Mouse (Mus musculus): Measurements from ENCODE around the gene Gm2000. TPM values are rescaled to one million over a fixed set of nuclear protein-coding genes. Genes with fewer than 3 reads are reported as not detected.
"Not testable (repeated sequence)": the region's sequence is repeated elsewhere in the genome, so short reads cannot be mapped to it uniquely, and the experiment has no call there.

Gene Gm2000
- polyA plus RNA-seq, 1 experiment from 2014 or later: 616 TPM

DNA sequence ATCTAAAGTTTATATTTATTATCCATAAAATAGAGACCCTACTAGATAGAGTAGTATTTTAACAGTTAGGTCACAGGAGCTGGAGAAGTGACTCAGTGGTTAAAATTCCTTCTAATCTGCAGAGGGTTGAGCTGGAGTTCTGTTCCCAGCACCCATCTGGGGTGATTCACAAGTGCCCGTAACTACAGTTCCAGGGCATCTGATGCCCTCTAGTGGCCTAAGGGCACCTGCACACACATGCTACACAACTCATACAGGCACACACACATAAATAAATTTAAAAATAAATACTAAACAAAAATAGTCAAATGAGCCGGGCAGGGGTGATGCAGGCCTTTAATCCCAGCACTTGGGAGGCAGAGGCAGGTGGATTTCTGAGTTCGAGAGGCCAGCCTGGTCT lies 15.4 kb downstream of the Gm2000 start:
- Histone ChIP-seq H3K27ac (replicated peaks in 1 of 2; ENCODE audit: control insufficient read depth in 1 of 2, insufficient read depth in 1 of 2, low read depth in 2 of 2, low read length in 2 of 2) (no peak overlapping the region), H3K36me3 (ENCODE audit: control insufficient read depth, insufficient read depth, low read length) (no peaks in the 10 kb centered on the region), H3K4me2 (ENCODE audit: low read length) (no peak overlapping the region), H3K9ac (ENCODE audit: low read length) (no peak overlapping the region), H3K4me3 (ENCODE audit: control insufficient read depth in 1 of 2, insufficient read depth in 1 of 2, low read depth in 1 of 2, low read length in 2 of 2) (no peak overlapping the region), H3K4me1 (ENCODE audit: control insufficient read depth in 2 of 2, insufficient read depth in 2 of 2, low read length in 2 of 2) (no peaks in the 10 kb centered on the region), H3K27me3 (ENCODE audit: control insufficient read depth, insufficient read depth, low read length) (no peaks in the 10 kb centered on the region), H3K9me3 (ENCODE audit: control insufficient read depth, low read length) (no peaks in the 10 kb centered on the region)
- ATAC-seq (ENCODE audit: insufficient number of reproducible peaks, insufficient read depth, low FRiP score, low read depth): no peak
- 90% methylated on average over 3 of the region's 3 CpGs for WGBS

DNA sequence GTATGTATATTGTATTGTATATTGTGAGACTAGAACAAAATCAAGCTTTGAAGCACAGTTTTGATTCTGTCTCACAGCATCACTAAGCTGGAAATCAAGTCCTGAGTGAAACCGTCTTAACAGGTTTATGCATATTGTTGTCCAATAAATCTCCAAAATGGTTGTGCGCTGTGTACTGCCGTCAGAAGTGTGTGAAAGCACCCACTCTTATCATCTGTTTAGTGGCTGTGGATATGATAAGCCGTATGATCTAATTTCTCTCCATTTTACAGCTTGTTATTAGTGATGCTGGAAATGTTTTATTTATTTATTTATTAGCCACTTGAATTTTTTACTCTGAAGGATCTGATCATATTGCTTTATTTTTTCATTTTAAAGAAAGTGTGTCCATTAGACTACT lies 20.4 kb downstream of the Gm2000 start:
- 75% methylated on average over 4 of the region's 4 CpGs for WGBS
- no peak for ATAC-seq (ENCODE audit: insufficient number of reproducible peaks, insufficient read depth, low FRiP score, low read depth)
- Histone ChIP-seq H3K4me2 (ENCODE audit: low read length) (no peak overlapping the region), H3K27ac (replicated peaks in 1 of 2; ENCODE audit: control insufficient read depth in 1 of 2, insufficient read depth in 1 of 2, low read depth in 2 of 2, low read length in 2 of 2) (no peak overlapping the region), H3K9me3 (ENCODE audit: control insufficient read depth, low read length) (no peaks in the 10 kb centered on the region), H3K27me3 (ENCODE audit: control insufficient read depth, insufficient read depth, low read length) (no peaks in the 10 kb centered on the region), H3K9ac (ENCODE audit: low read length) (no peak overlapping the region), H3K4me3 (ENCODE audit: control insufficient read depth in 1 of 2, insufficient read depth in 1 of 2, low read depth in 1 of 2, low read length in 2 of 2) (no peak overlapping the region), H3K36me3 (ENCODE audit: control insufficient read depth, insufficient read depth, low read length) (no peaks in the 10 kb centered on the region), H3K4me1 (ENCODE audit: control insufficient read depth in 2 of 2, insufficient read depth in 2 of 2, low read length in 2 of 2) (no peaks in the 10 kb centered on the region)

DNA sequence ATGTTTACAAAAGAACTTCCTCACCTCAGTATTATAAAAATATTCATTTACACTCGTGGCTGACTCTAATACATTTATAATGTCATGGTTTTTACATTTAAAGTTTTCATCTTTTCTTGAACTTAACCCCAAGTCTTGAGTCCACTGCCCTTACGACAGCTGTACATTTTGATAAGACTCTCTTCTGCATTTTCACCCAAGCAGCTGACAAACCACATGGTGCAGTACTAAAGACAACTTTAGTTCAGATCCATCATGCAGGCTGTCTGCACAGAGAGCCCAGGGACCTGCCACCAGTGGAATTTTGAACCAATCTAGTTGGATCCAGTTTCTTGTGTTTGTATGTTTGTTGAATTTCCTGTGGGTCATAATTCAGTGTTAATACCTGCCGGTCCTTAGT lies 21.0 kb downstream of the Gm2000 start:
- ATAC-seq (ENCODE audit: insufficient number of reproducible peaks, insufficient read depth, low FRiP score, low read depth): no peak
- Histone ChIP-seq H3K27me3 (ENCODE audit: control insufficient read depth, insufficient read depth, low read length) (no peaks in the 10 kb centered on the region), H3K36me3 (ENCODE audit: control insufficient read depth, insufficient read depth, low read length) (no peaks in the 10 kb centered on the region), H3K4me2 (ENCODE audit: low read length) (no peak overlapping the region), H3K27ac (replicated peaks in 1 of 2; ENCODE audit: control insufficient read depth in 1 of 2, insufficient read depth in 1 of 2, low read depth in 2 of 2, low read length in 2 of 2) (no peak overlapping the region), H3K9ac (ENCODE audit: low read length) (no peak overlapping the region), H3K4me3 (ENCODE audit: control insufficient read depth in 1 of 2, insufficient read depth in 1 of 2, low read depth in 1 of 2, low read length in 2 of 2) (no peak overlapping the region), H3K4me1 (ENCODE audit: control insufficient read depth in 2 of 2, insufficient read depth in 2 of 2, low read length in 2 of 2) (no peaks in the 10 kb centered on the region), H3K9me3 (ENCODE audit: control insufficient read depth, low read length) (no peaks in the 10 kb centered on the region)
- WGBS: 63% methylated on average over 3 of the region's 3 CpGs

DNA sequence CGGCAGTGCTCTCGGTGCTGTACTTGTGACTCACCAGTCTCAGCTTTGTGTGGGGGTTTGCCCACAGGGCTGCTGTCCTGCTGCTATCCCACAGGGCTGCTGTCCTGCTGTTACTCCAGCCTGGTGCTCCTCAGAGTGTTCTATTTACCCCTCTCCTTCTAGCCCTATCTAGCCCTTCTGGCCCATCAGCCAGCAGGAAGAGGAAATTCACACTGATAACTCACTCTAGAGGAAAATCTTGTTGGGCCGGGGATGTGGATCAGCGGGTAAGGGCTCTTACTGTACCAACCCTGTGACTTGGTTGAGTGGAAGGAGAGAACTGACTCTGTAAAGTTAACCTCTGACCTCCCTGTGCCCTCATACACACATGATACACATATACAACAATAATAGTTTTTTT lies 27.3 kb downstream of the Gm2000 start:
- no peaks in the 10 kb centered on the region for H3K9me3 ChIP-seq (ENCODE audit: control insufficient read depth, low read length)
- no peaks in the 10 kb centered on the region for H3K27me3 ChIP-seq (ENCODE audit: control insufficient read depth, insufficient read depth, low read length)
- no peaks in the 10 kb centered on the region for H3K36me3 ChIP-seq (ENCODE audit: control insufficient read depth, insufficient read depth, low read length)
- H3K27ac ChIP-seq (replicated peaks in 1 of 2; ENCODE audit: control insufficient read depth in 1 of 2, insufficient read depth in 1 of 2, low read depth in 2 of 2, low read length in 2 of 2): no peak overlapping the region
- 41% methylated on average over 4 of the region's 4 CpGs for WGBS
- ATAC-seq (ENCODE audit: insufficient number of reproducible peaks, insufficient read depth, low FRiP score, low read depth): no peak
- H3K4me2 ChIP-seq (ENCODE audit: low read length): no peak overlapping the region
- H3K9ac ChIP-seq (ENCODE audit: low read length): no peak overlapping the region
- no peak overlapping the region for H3K4me3 ChIP-seq (ENCODE audit: control insufficient read depth in 1 of 2, insufficient read depth in 1 of 2, low read depth in 1 of 2, low read length in 2 of 2)
- H3K4me1 ChIP-seq (ENCODE audit: control insufficient read depth in 2 of 2, insufficient read depth in 2 of 2, low read length in 2 of 2): no peaks in the 10 kb centered on the region

DNA sequence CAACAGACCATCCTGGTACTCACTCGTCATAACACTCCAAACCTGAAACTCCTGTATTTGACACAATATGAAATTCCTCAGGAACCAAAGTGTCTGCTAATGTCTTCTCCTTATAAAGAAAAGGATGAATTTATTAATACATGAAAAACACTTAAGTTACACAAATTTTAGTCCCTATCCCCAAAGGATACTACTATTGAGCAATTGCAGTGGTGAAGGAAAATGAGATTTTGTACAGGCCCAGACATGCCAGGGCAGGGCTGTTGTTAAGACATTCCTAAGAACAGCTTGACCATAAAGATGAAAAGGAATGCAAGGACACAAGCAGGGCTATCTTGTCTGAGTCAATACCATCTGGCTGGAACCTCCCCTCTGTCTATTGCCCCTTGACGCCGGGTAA lies 34.3 kb downstream of the Gm2000 start:
- not testable (repeated sequence) for H3K36me3 ChIP-seq (ENCODE audit: control insufficient read depth, insufficient read depth, low read length); H3K4me2 ChIP-seq (ENCODE audit: low read length); H3K9ac ChIP-seq (ENCODE audit: low read length); H3K27me3 ChIP-seq (ENCODE audit: control insufficient read depth, insufficient read depth, low read length); H3K4me3 ChIP-seq (ENCODE audit: control insufficient read depth in 1 of 2, insufficient read depth in 1 of 2, low read depth in 1 of 2, low read length in 2 of 2); H3K9me3 ChIP-seq (ENCODE audit: control insufficient read depth, low read length); ATAC-seq (ENCODE audit: insufficient number of reproducible peaks, insufficient read depth, low FRiP score, low read depth); H3K27ac ChIP-seq (replicated peaks in 1 of 2; ENCODE audit: control insufficient read depth in 1 of 2, insufficient read depth in 1 of 2, low read depth in 2 of 2, low read length in 2 of 2); H3K4me1 ChIP-seq (ENCODE audit: control insufficient read depth in 2 of 2, insufficient read depth in 2 of 2, low read length in 2 of 2)
- 58% methylated on average over 3 of the region's 3 CpGs for WGBS

DNA sequence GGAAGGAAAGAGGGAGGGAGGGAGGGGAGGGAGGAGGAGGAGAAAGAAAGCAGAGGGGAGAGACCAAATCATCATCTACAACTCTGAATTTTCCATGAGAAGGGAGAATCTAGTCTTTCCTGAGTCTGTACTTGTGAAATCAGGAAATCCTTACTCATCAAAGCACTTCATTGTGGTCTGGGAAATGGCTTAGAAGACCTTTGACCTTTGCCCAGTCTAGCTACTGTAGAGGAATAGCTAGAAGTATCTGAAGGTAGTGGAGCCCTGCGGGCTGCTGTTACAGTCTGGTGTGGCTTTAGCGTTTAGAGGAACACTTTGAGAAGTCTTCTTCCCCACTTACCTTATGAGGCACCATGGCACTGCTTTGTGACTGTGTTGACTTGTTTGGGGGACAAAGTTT lies 36.7 kb downstream of the Gm2000 start:
- Histone ChIP-seq H3K27ac (replicated peaks in 1 of 2; ENCODE audit: control insufficient read depth in 1 of 2, insufficient read depth in 1 of 2, low read depth in 2 of 2, low read length in 2 of 2) (no peak overlapping the region), H3K36me3 (ENCODE audit: control insufficient read depth, insufficient read depth, low read length) (no peaks in the 10 kb centered on the region), H3K4me3 (ENCODE audit: control insufficient read depth in 1 of 2, insufficient read depth in 1 of 2, low read depth in 1 of 2, low read length in 2 of 2) (no peak overlapping the region), H3K27me3 (ENCODE audit: control insufficient read depth, insufficient read depth, low read length) (no peaks in the 10 kb centered on the region), H3K4me1 (ENCODE audit: control insufficient read depth in 2 of 2, insufficient read depth in 2 of 2, low read length in 2 of 2) (no peaks in the 10 kb centered on the region), H3K9me3 (ENCODE audit: control insufficient read depth, low read length) (peaks cover 4% of the 10 kb centered on the region; the same call in 1 of the 2 replicates), H3K9ac (ENCODE audit: low read length) (no peak overlapping the region), H3K4me2 (ENCODE audit: low read length) (no peak overlapping the region)
- WGBS: 44% methylated on average over 2 of the region's 2 CpGs
- no peak for ATAC-seq (ENCODE audit: insufficient number of reproducible peaks, insufficient read depth, low FRiP score, low read depth)

DNA sequence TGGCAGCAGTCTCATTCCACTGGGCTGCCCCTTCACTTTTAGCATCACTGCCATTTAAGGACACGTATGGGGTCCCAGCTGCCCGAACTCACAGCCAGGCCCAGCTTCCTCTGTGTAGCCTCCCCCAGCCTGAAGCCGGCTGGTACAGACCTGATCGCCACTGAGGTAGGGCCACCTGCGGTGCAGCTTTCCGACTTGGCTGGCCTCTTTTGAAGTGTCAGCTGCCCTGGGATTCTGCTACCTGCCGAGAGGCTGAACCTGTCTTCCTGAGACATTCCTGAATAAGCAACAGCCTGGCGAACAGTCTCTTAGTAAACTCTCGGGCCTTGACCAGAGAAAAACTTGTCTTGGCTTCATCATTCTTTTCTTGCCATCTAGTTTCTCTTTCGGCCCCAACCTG lies 37.4 kb downstream of the Gm2000 start:
- no peak for ATAC-seq (ENCODE audit: insufficient number of reproducible peaks, insufficient read depth, low FRiP score, low read depth)
- no peak overlapping the region for H3K9ac ChIP-seq (ENCODE audit: low read length)
- no peak overlapping the region for H3K4me2 ChIP-seq (ENCODE audit: low read length)
- peaks cover 4% of the 10 kb centered on the region; the same call in 1 of the 2 replicates for H3K9me3 ChIP-seq (ENCODE audit: control insufficient read depth, low read length)
- H3K36me3 ChIP-seq (ENCODE audit: control insufficient read depth, insufficient read depth, low read length): no peaks in the 10 kb centered on the region
- H3K27me3 ChIP-seq (ENCODE audit: control insufficient read depth, insufficient read depth, low read length): no peaks in the 10 kb centered on the region
- no peak overlapping the region for H3K4me3 ChIP-seq (ENCODE audit: control insufficient read depth in 1 of 2, insufficient read depth in 1 of 2, low read depth in 1 of 2, low read length in 2 of 2)
- H3K27ac ChIP-seq (replicated peaks in 1 of 2; ENCODE audit: control insufficient read depth in 1 of 2, insufficient read depth in 1 of 2, low read depth in 2 of 2, low read length in 2 of 2): no peak overlapping the region
- 48% methylated on average over 10 of the region's 10 CpGs for WGBS
- no peaks in the 10 kb centered on the region for H3K4me1 ChIP-seq (ENCODE audit: control insufficient read depth in 2 of 2, insufficient read depth in 2 of 2, low read length in 2 of 2)

DNA sequence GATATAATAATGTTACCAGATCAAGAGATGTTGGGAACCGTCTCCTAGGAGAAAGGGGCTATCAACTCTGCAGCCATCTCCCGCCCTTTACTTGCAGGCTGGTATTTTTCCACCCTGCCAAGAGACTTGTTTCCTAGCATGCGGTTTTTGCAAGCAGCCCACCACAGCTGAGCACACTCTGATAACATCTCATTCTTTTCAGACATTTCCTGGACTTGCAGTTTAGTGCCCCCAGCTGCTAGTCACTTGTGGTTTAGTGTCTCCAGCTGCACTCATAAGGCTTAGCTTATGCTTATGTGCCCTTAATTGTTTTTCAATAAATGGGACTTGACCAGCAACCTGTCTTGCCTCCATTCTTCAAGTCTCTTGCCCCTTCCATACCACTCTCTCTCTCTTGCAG lies 42.2 kb downstream of the Gm2000 start:
- no peak for ATAC-seq (ENCODE audit: insufficient number of reproducible peaks, insufficient read depth, low FRiP score, low read depth)
- H3K36me3 ChIP-seq (ENCODE audit: control insufficient read depth, insufficient read depth, low read length): no peaks in the 10 kb centered on the region
- no peaks in the 10 kb centered on the region for H3K4me1 ChIP-seq (ENCODE audit: control insufficient read depth in 2 of 2, insufficient read depth in 2 of 2, low read length in 2 of 2)
- no peak overlapping the region for H3K27ac ChIP-seq (replicated peaks in 1 of 2; ENCODE audit: control insufficient read depth in 1 of 2, insufficient read depth in 1 of 2, low read depth in 2 of 2, low read length in 2 of 2)
- H3K27me3 ChIP-seq (ENCODE audit: control insufficient read depth, insufficient read depth, low read length): no peaks in the 10 kb centered on the region
- H3K4me3 ChIP-seq (ENCODE audit: control insufficient read depth in 1 of 2, insufficient read depth in 1 of 2, low read depth in 1 of 2, low read length in 2 of 2): no peak overlapping the region
- WGBS: 54% methylated on average over 3 of the region's 3 CpGs
- H3K4me2 ChIP-seq (ENCODE audit: low read length): no peak overlapping the region
- no peak overlapping the region for H3K9ac ChIP-seq (ENCODE audit: low read length)
- H3K9me3 ChIP-seq (ENCODE audit: control insufficient read depth, low read length): peaks cover 4% of the 10 kb centered on the region; the same call in 1 of the 2 replicates
